Mouse (Mus musculus) cortical plate, adult 2 months (tissue): Measurements from ENCODE around the gene Prmt3.

ENCODE experiments used
- CTCF ChIP-seq: fragments of 200-500 bp; IDR thresholded peaks from 2 replicates; pipeline ENCODE4 v1.5.1; 2011; ENCODE audit warnings: mild to moderate bottlenecking, control low read depth, low read length; ENCODE audit not compliant: insufficient read depth; ENCODE audit errors: extremely low read depth
- POLR2A ChIP-seq: fragments of 200-500 bp; IDR thresholded peaks from 2 replicates; pipeline ENCODE4 v1.6.1; 2011; ENCODE audit warnings: mild to moderate bottlenecking, low read length, control low read depth; ENCODE audit not compliant: insufficient read depth; ENCODE audit errors: extremely low read depth

DNA sequence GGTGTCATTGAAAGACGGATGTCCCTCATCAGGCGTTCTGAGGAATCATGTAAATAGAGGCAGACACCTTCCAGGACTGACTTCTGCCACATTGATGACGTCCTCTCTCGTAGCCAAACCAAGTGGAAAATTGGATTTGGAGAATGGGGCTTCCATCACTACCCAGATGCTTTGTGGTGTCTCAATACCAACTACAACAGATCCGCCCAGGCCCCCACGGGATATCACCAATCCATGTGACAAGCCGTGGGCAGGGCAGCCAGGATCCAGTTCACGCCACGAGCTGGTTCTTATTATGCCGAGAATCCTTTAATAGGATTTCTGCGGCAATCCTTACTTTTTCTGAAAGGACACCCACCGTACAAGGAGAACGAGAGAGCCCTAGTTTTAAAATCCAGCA lies 100.9 kb downstream of the Prmt3 start:
- TF ChIP-seq CTCF (no peak), POLR2A (no peak)
